Mouse (Mus musculus): ENCODE data around the gene Wdr77. TPM values are rescaled to one million over a fixed set of nuclear protein-coding genes. Genes with fewer than 3 reads are reported as not detected.

Wdr77 gene
- polyA plus RNA-seq, 1 experiment from 2014 or later, result 88.2 TPM

DNA sequence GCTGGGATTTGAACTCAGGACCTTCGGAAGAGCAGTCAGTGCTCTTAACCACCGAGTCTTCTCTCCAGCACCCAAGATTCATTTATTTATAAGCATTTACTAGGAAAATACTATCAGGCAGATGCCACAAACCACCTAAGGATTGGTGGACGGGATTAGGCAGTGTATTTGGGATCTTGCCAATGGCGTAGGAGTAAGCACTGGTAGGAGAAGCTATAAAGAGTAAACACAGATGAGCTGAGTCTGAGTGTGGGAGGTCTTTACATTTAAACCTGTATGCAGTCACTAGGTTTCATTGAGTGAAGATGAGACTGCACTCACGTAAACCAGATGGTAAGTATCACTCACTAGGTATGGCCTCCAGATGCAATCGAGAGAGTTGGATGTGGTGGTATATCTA lies 25.2 kb upstream of the Wdr77 start:
- DNase-seq (ENCODE audit: low spot score) (no peak), ATAC-seq (no peak)
- WGBS, result 92% methylated on average over 6 of the region's 6 CpGs
- peaks cover 4% of the 10 kb centered on the region; the same call in 1 of the 2 replicates for H3K36me3 ChIP-seq (ENCODE audit: control insufficient read depth, insufficient read depth, low read length)
- no peak overlapping the region for H3K4me3 ChIP-seq (ENCODE audit: low read depth, low read length)
- H3K9ac ChIP-seq (ENCODE audit: low read length), result no peak overlapping the region
- H3K4me1 ChIP-seq (ENCODE audit: control insufficient read depth, insufficient read depth, low read length), result no peaks in the 10 kb centered on the region
- H3K27me3 ChIP-seq (replicated peaks; ENCODE audit: control insufficient read depth, insufficient read depth, low read length), result no peaks in the 10 kb centered on the region
- H3K4me2 ChIP-seq (ENCODE audit: low read length), result no peak overlapping the region
- no peaks in the 10 kb centered on the region for H3K9me3 ChIP-seq (replicated peaks; ENCODE audit: control insufficient read depth, low read length)
- H3K27ac ChIP-seq (ENCODE audit: low read depth, low read length), result no peak overlapping the region

DNA sequence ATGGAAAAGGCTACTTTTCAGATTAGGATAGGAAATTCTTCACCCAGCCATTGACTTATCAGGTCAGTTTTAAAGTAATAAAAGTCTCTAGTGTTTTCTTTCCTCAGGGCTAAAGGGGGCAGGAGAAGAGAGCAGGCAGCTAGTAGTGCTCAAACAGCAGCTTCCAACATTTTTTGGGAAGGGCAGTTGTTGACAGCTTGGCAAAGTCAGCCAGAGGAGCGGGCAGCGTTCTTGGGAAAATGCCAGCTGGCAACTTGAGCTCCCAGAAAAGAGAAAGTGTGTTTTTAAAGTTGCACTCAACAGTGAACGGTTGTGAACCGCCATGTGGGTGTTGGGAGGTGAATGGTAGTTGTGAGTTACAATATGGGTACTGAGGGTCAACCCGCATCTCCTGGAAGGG lies 24.1 kb upstream of the Wdr77 start:
- no peak overlapping the region for H3K27ac ChIP-seq (ENCODE audit: low read depth, low read length)
- ATAC-seq (no peak), DNase-seq (ENCODE audit: low spot score) (peak; percentile 7)
- WGBS, result 76% methylated on average over 5 of the region's 5 CpGs
- H3K4me1 ChIP-seq (ENCODE audit: control insufficient read depth, insufficient read depth, low read length), result no peaks in the 10 kb centered on the region
- no peak overlapping the region for H3K4me2 ChIP-seq (ENCODE audit: low read length)
- H3K9me3 ChIP-seq (replicated peaks; ENCODE audit: control insufficient read depth, low read length), result no peaks in the 10 kb centered on the region
- no peaks in the 10 kb centered on the region for H3K27me3 ChIP-seq (replicated peaks; ENCODE audit: control insufficient read depth, insufficient read depth, low read length)
- H3K9ac ChIP-seq (ENCODE audit: low read length), result no peak overlapping the region
- peaks cover 4% of the 10 kb centered on the region; the same call in 1 of the 2 replicates for H3K36me3 ChIP-seq (ENCODE audit: control insufficient read depth, insufficient read depth, low read length)
- no peak overlapping the region for H3K4me3 ChIP-seq (ENCODE audit: low read depth, low read length)

DNA sequence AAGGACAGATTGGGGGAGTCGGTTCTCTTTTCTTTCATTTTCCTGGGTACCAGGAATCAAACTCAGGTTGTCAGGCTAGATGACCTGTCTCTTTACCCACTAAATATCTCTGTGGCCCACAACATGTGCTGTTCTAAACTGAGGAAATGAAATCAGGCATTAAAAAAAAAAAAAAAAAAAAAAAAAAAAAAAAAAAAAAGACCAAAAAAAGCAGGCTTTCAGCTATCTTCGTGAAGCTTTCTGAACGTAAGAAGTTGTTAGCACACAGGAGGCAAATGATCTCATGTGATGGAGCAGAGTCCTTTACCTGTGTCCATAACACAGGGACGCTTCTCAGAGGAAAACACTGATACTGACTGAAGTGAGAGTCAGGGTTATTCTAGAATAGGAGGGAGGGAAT lies 23.1 kb upstream of the Wdr77 start:
- DNase-seq (ENCODE audit: low spot score), result no peak
- peaks cover 10% of the 10 kb centered on the region for H3K36me3 ChIP-seq (ENCODE audit: control insufficient read depth, insufficient read depth, low read length)
- H3K9me3 ChIP-seq (replicated peaks; ENCODE audit: control insufficient read depth, low read length), result no peaks in the 10 kb centered on the region
- no peak for ATAC-seq
- H3K9ac ChIP-seq (ENCODE audit: low read length), result no peak overlapping the region
- no peak overlapping the region for H3K27ac ChIP-seq (ENCODE audit: low read depth, low read length)
- H3K4me3 ChIP-seq (ENCODE audit: low read depth, low read length), result no peak overlapping the region
- 94% methylated on average over 4 of the region's 4 CpGs for WGBS
- H3K4me1 ChIP-seq (ENCODE audit: control insufficient read depth, insufficient read depth, low read length), result no peaks in the 10 kb centered on the region
- no peaks in the 10 kb centered on the region for H3K27me3 ChIP-seq (replicated peaks; ENCODE audit: control insufficient read depth, insufficient read depth, low read length)
- H3K4me2 ChIP-seq (ENCODE audit: low read length), result no peak overlapping the region

DNA sequence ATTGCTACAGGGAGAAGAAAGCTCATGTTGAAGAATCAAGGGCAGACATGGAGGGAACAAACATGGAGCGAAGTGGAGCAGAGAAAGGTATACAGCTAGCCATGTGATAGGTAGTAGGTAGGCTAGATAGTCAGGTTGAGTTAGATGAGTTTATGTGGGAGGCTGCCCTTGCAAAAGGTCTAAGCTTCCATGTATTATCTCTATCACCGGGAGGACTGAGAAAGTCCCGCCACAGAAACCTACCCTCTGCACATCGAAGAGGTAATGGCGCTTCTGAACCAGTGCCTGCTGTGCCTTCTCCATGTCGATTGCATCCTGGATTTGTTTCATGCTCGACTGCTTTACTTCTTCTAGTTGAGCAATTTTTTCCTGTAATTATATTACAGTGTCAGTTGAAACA lies 7.8 kb upstream of the Wdr77 start:
- WGBS, result 95% methylated on average over 7 of the region's 7 CpGs
- Histone ChIP-seq H3K4me3 (ENCODE audit: low read depth, low read length) (no peak overlapping the region), H3K9ac (ENCODE audit: low read length) (no peak overlapping the region), H3K36me3 (ENCODE audit: control insufficient read depth, insufficient read depth, low read length) (peaks cover 76% of the 10 kb centered on the region), H3K27ac (ENCODE audit: low read depth, low read length) (no peak overlapping the region), H3K9me3 (replicated peaks; ENCODE audit: control insufficient read depth, low read length) (no peaks in the 10 kb centered on the region), H3K4me1 (ENCODE audit: control insufficient read depth, insufficient read depth, low read length) (no peaks in the 10 kb centered on the region), H3K4me2 (ENCODE audit: low read length) (no peak overlapping the region), H3K27me3 (replicated peaks; ENCODE audit: control insufficient read depth, insufficient read depth, low read length) (no peaks in the 10 kb centered on the region)
- ATAC-seq (no peak), DNase-seq (ENCODE audit: low spot score) (no peak)

DNA sequence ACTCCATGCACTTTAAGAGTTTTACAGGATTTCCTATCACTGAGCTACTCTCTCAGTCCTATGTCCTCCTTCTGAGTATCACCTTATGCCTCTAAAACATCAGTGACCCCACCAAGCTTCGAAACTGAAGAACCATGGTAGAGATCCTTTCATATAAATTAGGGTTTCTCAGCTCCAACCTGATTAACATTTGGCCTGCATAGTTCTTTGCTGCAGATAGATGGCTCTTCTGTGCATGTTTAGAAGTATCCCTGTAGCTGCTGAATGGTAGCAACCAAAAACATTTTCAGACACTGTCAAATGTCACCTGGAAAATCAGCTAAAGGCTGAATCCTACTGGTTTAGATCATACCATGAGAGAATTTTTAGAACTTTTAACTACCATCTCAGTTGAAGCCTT lies 1.9 kb upstream of the Wdr77 start:
- 95% methylated on average over 1 of the region's 1 CpGs for WGBS
- Histone ChIP-seq H3K4me3 (ENCODE audit: low read depth, low read length) (no peak overlapping the region), H3K27me3 (replicated peaks; ENCODE audit: control insufficient read depth, insufficient read depth, low read length) (no peaks in the 10 kb centered on the region), H3K4me1 (ENCODE audit: control insufficient read depth, insufficient read depth, low read length) (peaks cover 17% of the 10 kb centered on the region), H3K9ac (ENCODE audit: low read length) (no peak overlapping the region), H3K4me2 (ENCODE audit: low read length) (peak overlapping the region; percentile 64), H3K9me3 (replicated peaks; ENCODE audit: control insufficient read depth, low read length) (no peaks in the 10 kb centered on the region), H3K36me3 (ENCODE audit: control insufficient read depth, insufficient read depth, low read length) (peaks cover 40% of the 10 kb centered on the region), H3K27ac (ENCODE audit: low read depth, low read length) (no peak overlapping the region)
- DNase-seq (ENCODE audit: low spot score), result no peak
- ATAC-seq, result no peak

DNA sequence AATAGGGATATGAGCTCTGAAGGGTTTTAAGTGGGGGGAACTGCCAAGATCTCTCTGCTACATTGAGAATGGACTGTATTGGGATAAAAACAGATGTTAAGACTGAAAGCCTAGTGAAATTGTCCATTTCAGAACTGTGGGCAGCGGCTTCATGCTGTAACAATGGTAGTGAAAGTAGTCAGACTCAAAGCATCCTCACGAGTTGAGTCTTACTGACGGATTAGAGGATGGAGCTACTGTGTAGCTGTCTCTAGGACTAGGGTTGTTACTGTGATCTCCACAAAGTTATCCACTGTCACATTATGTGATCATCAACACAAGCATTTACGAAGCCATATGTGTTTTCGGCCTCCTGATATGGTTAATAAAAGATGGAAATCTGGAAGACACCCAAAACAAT lies 965 bp upstream of the Wdr77 start:
- no peak overlapping the region for H3K27ac ChIP-seq (ENCODE audit: low read depth, low read length)
- no peaks in the 10 kb centered on the region for H3K9me3 ChIP-seq (replicated peaks; ENCODE audit: control insufficient read depth, low read length)
- 43% methylated on average over 5 of the region's 5 CpGs for WGBS
- DNase-seq (ENCODE audit: low spot score) (no peak), ATAC-seq (no peak)
- H3K4me1 ChIP-seq (ENCODE audit: control insufficient read depth, insufficient read depth, low read length), result peaks cover 17% of the 10 kb centered on the region
- H3K4me3 ChIP-seq (ENCODE audit: low read depth, low read length), result peak overlapping the region; percentile 78
- H3K36me3 ChIP-seq (ENCODE audit: control insufficient read depth, insufficient read depth, low read length), result peaks cover 40% of the 10 kb centered on the region
- H3K4me2 ChIP-seq (ENCODE audit: low read length), result peak overlapping the region; percentile 64
- peak overlapping the region; percentile 91 for H3K9ac ChIP-seq (ENCODE audit: low read length)
- no peaks in the 10 kb centered on the region for H3K27me3 ChIP-seq (replicated peaks; ENCODE audit: control insufficient read depth, insufficient read depth, low read length)

DNA sequence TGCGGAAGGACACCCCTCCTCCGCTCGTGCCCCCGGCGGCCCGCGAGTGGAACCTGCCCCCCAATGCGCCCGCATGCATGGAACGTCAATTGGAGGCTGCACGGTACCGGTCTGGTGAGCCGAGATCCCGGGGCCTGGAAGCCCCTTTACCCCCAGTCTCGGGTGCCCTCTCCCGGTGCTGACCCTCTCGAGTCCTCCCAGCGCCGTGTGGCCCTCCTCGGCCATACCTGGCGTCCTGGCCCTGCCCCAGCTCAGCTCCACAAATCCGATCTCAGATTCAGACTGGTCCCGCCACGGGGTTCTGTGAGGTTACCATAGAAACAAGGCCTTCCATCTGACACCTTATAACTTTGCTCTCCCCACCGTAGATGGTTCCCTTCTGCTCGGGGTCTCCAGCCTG lies 416 bp downstream of the Wdr77 start:
- H3K27me3 ChIP-seq (replicated peaks; ENCODE audit: control insufficient read depth, insufficient read depth, low read length), result no peaks in the 10 kb centered on the region
- H3K27ac ChIP-seq (ENCODE audit: low read depth, low read length), result peak overlapping the region; percentile 49; the same call in 1 of the 2 replicates
- H3K4me1 ChIP-seq (ENCODE audit: control insufficient read depth, insufficient read depth, low read length), result peaks cover 17% of the 10 kb centered on the region
- H3K36me3 ChIP-seq (ENCODE audit: control insufficient read depth, insufficient read depth, low read length), result peaks cover 46% of the 10 kb centered on the region
- peak overlapping the region; percentile 69 for H3K4me2 ChIP-seq (ENCODE audit: low read length)
- H3K4me3 ChIP-seq (ENCODE audit: low read depth, low read length), result peak overlapping the region; percentile 78
- under 1% methylated on average over 26 of the region's 26 CpGs for WGBS
- peak; percentile 71 for ATAC-seq
- H3K9me3 ChIP-seq (replicated peaks; ENCODE audit: control insufficient read depth, low read length), result no peaks in the 10 kb centered on the region
- peak overlapping the region; percentile 92 for H3K9ac ChIP-seq (ENCODE audit: low read length)
- DNase-seq (ENCODE audit: low spot score), result peak; percentile 47

DNA sequence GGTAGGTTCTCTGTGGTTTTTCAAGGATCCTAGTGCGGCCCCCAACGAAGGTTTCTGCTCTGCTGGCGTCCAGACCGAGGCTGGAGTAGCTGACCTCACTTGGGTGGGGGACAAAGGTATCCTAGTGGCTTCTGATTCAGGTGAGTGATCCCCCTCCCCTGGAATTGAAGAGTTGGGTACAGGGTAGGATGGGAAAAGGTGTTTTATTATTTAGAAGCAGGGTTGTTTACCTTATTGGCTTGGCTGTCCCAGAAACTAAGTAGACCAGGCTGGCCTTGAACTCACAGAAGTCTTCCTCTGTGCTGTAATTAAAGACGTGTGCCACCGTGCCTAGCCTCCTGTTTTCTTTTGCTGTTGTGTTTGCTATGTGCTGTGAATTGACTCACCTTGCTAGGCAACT lies 830 bp downstream of the Wdr77 start, which contains the start of gene Atp5f1:
Gene Atp5f1, minus strand, starts transcription at position 101 of the 400 bp plus-strand sequence.
- H3K4me2 ChIP-seq (ENCODE audit: low read length), result peak within 1 kb of the TSS; percentile 69
- H3K9ac ChIP-seq (ENCODE audit: low read length), result peak within 1 kb of the TSS; percentile 92
- H3K4me3 ChIP-seq (ENCODE audit: low read depth, low read length), result peak within 1 kb of the TSS; percentile 78
- DNase-seq (ENCODE audit: low spot score) (no peak), ATAC-seq (no peak)
- H3K27ac ChIP-seq (ENCODE audit: low read depth, low read length), result peak within 1 kb of the TSS; percentile 75
- H3K36me3 ChIP-seq (ENCODE audit: control insufficient read depth, insufficient read depth, low read length), result peaks cover 46% of the 10 kb centered on the region
- H3K4me1 ChIP-seq (ENCODE audit: control insufficient read depth, insufficient read depth, low read length), result peaks cover 17% of the 10 kb centered on the region
- H3K9me3 ChIP-seq (replicated peaks; ENCODE audit: control insufficient read depth, low read length), result no peaks in the 10 kb centered on the region
- H3K27me3 ChIP-seq (replicated peaks; ENCODE audit: control insufficient read depth, insufficient read depth, low read length), result no peaks in the 10 kb centered on the region
- 6% methylated on average over 6 of the region's 6 CpGs for WGBS

DNA sequence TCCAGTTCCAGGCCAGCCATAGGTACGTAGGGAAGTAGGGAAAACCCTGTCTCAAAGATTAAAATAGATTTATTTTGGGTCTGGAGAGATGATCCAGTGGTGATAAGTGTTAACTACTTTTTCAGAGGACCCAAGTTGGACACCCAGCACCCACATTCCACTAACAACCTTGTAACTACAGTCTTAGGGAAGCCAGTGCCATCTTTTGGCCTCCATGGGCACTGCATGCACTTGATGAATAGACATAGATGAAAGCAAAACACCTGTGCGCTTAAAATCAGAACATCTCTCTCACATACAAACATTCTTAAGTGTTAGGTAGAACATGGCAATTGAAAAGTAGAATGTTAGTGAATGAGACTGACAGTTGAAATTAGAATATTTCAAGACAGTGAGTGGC lies 1.5 kb downstream of the Wdr77 start:
- H3K27me3 ChIP-seq (replicated peaks; ENCODE audit: control insufficient read depth, insufficient read depth, low read length), result no peaks in the 10 kb centered on the region
- ATAC-seq (no peak), DNase-seq (ENCODE audit: low spot score) (no peak)
- H3K4me2 ChIP-seq (ENCODE audit: low read length), result peak overlapping the region; percentile 69
- 95% methylated on average over 2 of the region's 2 CpGs for WGBS
- H3K9ac ChIP-seq (ENCODE audit: low read length), result no peak overlapping the region
- H3K27ac ChIP-seq (ENCODE audit: low read depth, low read length), result no peak overlapping the region
- peak overlapping the region; percentile 78; the same call in 1 of the 2 replicates for H3K4me3 ChIP-seq (ENCODE audit: low read depth, low read length)
- no peaks in the 10 kb centered on the region for H3K9me3 ChIP-seq (replicated peaks; ENCODE audit: control insufficient read depth, low read length)
- H3K36me3 ChIP-seq (ENCODE audit: control insufficient read depth, insufficient read depth, low read length), result peaks cover 50% of the 10 kb centered on the region
- H3K4me1 ChIP-seq (ENCODE audit: control insufficient read depth, insufficient read depth, low read length), result peaks cover 17% of the 10 kb centered on the region

All from forebrain, embryonic 14.5 days (tissue).